Mouse (Mus musculus) NIH3T3 (cell line): ENCODE measurements around the gene Grip1.

Source experiments
- DNase-seq: peaks from one replicate; pipeline ENCODE4 v3.0.0-alpha.2; 2012; ENCODE audit warnings: low read depth

The Grip1 gene

GRCm38 (mm10) chr10:119833334-119833733 lies 379.7 kb downstream of the Grip1 start:
- DNase-seq: no peak

- DNase-seq: no peak
Measured at GRCm38 (mm10) chr10:119834122-119834521, 380.5 kb downstream of the Grip1 start.

GRCm38 (mm10) chr10:119839645-119840044 lies 386.0 kb downstream of the Grip1 start:
- DNase-seq: no peak

DNA sequence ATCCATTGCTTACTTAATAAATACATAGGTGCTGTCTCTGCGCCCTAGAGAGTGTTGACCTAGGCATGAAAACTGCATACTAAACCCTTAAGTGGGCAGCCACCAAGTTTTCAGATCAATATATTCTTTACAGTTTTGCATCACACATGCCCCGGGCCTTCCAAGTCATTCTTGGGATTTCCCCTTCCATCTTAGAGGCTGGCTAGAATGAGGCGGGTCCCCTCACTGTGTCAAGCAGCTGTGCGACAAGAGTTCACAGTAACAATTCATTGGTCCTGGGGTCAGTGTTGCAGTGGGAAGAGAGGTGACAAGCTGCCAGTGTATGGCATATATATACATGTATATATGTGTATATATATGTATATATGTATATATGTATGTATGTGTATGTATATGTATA lies 388.4 kb downstream of the Grip1 start:
- no peak for DNase-seq

DNA sequence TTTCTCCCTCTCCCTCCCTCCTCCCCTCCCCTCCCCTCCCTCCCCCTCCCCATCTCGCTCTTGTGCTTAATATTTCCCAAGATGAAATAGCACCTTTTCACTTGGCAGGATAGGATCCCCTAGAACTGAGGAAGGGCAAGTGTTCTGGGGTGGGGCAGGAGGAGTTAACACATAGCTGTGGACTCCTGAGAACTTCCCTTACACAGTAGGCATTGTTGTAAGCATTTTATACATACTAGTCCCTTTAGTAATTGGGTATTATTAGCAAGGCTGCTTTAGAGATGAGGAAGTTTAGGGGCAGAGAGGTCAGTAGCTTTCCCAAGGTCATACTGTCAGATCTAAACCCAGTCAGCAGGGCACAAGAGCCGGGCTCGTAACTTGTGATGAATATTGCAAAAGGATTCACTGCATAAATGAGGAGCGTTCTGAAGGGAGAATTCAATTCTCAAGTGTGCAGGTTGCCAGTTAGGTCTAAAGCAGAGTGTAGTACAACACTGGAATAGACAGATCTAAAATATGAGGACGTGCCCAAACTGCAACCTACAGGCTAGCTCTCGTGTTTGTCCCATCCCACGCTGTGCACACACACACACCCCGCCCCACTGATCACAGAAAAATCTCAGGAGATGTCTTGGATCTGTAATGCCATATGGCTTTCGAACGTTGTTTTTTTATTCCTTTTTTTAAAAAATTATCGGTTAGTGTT lies 392.2 kb downstream of the Grip1 start:
- no peak for DNase-seq

DNA sequence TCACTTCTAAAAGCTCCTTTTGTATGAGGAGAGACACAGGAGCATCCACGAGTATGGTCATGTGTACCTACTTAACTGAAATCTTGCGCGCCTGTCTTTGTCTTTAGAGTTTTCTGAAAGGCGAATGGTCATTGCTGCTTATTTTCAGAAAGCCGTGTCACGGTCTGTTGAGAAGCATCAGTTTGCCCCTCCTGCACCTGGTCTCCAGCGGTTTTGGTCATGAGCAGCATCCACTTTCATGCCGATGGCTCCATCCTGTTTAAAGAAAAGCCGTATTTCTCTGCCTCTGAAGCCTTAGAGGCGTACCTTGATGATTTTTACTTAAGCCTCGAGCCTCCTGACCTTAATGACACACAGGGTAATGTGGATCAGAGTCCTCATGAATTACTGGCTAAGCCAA lies 398.0 kb downstream of the Grip1 start:
- DNase-seq: no peak

DNA sequence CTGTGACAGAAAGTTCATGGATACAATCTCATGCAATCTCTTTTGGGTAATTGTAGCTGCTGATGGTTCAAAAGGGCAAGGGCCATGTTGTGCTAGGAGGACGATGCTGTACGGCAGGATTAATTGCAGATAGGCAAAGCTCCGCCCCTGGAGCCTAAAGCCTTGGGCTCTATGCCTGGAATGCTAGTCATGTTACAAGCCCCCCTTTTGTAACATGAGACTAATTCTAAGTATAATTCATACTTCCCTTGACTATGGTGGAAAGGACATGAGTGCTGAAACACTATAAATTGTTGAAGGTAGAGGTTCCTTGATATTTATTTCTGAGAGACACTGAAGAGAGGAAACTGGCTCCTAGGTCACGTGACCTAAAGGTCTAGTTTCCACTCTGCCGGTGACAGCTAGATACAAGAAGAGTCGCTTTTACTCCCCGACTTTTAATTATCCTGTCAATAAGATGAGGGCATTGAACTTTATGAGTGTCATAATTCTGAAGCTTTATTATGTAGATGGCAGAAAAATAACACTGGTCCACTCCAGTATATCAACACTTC lies 399.0 kb downstream of the Grip1 start:
- peak; percentile 13 for DNase-seq

DNA sequence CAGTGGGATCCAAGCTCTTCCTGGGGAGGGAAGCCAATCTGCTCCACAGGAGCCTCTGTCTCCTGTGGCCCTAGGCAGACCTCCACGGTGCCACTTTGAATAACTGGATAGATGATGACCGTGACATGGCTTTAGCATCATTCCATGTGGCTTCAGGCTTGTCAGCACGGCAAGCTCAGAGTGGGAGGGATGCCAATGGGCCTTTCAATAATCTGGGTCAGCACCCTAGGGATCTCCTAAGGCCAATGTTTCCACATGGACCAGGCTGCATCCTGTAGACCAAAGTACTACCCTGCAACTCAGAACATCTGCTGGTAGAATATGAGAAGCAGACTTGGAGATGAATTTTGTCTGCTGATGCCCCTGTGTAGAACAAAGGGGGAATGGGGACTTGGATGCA lies 414.1 kb downstream of the Grip1 start:
- DNase-seq: no peak

- peak; percentile 27 for DNase-seq
Measured at GRCm38 (mm10) chr10:119868995-119869579, 415.5 kb downstream of the Grip1 start.

DNA sequence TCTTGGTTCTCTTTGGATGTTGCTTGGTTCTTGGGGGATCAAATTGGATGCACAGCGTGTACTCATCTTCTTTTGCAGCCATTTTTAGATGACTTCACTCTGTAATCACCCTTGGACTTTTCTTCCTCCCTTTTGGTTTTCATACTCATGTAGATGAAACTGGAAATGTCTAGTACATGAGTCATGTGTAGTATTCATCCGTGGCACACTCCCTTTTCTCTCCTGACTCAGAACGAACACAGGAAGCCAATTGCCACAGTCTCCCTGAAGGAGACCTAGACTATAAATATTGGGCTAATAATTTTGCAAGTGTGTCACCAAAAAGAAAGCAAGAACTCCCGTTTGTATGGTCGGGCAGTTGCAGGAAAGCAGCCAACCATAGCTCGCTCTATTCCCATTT lies 423.1 kb downstream of the Grip1 start:
- peak; percentile 70 for DNase-seq

DNA sequence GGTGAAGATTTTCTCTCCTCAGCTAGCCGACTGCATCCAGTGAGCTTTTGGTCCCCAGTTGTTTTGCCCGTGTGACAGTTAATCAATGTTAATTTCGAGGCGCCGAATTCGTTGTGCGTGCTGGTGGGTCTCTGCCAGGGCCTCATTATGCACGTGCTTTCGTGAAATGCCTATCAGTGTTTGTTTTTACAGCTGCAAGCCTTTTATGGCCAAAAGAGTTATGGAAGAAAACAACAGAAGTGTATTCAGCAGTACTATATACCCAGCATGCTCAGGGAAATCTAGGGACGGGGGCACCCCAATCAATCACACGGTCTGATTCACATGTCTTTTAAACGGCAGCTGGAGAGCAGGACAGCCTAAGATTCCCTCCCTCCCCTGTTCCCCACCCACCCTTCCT lies 424.7 kb downstream of the Grip1 start:
- DNase-seq: no peak

DNA sequence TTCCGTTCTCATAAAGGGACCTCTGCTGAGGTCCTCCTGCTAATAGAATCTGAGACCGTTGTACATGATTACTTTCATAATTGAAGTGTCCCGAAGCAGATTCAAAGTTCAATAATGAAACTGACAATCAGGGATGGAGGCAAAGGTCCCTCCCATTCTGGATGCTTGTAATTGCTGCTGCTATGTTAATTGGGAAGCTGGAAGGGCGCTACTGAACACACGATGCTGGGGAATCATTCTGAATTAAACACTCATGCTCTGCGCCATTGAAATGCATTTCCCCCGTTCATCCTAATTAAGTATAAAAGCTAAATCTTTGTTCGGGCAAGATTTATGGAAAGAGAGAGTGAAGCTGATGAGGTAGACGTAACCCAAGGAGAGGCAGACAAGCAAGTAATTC lies 431.0 kb downstream of the Grip1 start:
- DNase-seq: no peak

DNA sequence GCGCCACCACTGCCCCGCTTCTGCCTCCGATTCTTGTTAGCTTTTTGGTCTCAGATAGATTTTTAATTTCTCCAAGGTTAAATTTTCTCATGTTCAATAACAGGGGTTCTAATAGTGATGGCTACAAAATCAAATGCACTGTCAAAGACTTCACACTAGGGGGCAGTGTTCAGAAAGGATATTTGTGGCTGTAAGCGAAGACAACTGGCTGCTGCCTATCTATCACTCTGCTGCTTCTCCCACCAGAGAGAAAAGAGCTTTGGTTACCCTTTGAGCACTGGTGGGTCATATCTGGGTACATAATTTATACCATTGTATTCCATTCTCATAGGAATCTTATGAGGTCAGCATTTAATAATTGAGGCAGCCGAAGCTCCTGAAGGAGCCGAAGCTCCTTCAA lies 431.9 kb downstream of the Grip1 start:
- peak; percentile 30 for DNase-seq

- DNase-seq: peak; percentile 56
Measured at GRCm38 (mm10) chr10:119886681-119887080, 433.1 kb downstream of the Grip1 start.

DNA sequence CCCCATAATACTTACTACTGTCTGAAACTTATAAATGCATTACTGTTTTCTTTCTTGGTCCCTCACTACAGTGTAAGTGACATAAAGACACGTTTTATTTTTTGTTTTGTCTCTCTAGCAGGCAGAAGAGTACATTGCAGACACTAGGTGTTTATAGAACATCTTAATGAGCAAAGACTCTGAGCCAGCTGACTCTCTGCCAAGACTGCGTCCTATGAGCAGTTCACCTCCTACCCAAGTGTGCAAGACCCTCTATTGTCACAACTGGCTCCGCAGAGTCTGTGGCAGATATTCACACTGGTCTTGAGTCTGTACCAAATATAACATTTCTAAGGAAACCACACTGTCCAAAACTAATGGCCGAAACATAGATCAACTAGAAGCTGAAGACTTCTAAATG lies 449.1 kb downstream of the Grip1 start:
- DNase-seq: no peak

DNA sequence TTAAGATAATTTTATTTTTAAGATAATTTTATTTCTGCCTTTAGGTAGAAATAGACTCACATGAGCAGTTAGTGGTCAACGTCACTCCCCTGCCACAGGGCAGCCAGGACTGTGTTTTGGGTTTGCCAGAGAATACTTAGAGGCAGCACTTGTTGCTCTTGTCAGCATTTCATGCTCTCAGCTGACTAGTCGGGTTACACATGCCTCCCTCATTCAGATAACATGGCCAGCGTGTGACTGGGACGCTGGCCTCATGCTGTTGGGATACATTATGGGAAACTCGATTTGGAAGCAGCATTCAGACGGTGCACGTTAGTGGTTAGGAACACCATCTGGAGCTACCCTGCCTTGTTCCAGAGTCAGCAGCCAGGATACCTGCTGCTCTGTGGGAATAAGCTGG lies 453.2 kb downstream of the Grip1 start:
- no peak for DNase-seq

- no peak for DNase-seq
Measured at GRCm38 (mm10) chr10:119917995-119918394, 464.4 kb downstream of the Grip1 start.

- no peak for DNase-seq
Measured at GRCm38 (mm10) chr10:119927963-119928362, 474.3 kb downstream of the Grip1 start.

- no peak for DNase-seq
Measured at GRCm38 (mm10) chr10:119928921-119929320, 475.3 kb downstream of the Grip1 start.

- peak; percentile 15 for DNase-seq
Measured at GRCm38 (mm10) chr10:119932794-119933193, 479.2 kb downstream of the Grip1 start.

- no peak for DNase-seq
Measured at GRCm38 (mm10) chr10:119933362-119933761, 479.7 kb downstream of the Grip1 start.

DNA sequence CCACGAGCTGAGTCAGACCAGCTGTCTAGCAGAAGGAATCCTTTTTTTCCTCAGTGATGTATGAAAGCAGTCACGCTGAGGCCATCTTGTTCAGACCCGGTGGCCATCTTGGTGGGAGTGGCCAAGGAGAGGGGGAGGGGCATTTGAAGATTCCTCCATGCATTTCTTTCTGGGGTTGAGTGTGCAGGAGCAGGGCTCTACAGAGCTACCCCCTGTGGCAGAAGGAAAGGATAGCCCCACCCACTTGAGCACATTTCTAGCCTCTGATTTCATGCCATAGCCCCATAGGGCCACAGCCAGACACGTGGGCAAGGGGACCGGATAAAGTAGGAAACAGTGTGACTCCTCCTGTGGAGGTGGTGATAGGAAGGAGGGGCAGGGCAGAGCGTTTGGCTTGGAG lies 481.6 kb downstream of the Grip1 start:
- peak; percentile 5 for DNase-seq

DNA sequence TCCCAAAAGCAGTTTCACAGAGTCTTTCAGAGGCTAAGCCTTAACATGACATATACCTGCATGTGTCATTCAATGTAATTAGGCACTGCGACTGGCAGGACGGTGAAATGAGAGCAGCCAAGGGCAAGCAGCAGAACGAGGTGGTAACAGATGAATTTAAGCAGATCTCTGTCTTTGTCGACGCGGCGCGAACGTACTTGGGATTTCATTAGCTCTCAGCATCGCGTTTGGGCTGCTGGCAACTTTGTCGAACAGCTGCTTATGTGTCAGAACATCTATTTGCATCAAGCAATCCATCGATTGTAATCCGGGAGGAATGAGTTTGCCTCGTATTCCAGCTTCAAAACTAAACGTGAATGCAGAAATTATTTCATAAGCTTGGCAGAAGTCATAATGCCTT lies 483.9 kb downstream of the Grip1 start:
- no peak for DNase-seq

- DNase-seq: no peak
Measured at GRCm38 (mm10) chr10:119943906-119944305, 490.3 kb downstream of the Grip1 start.
